Mouse (Mus musculus): ENCODE measurements around the gene Krt27.

GRCm38 (mm10) chr11:99396661-99397060 is 45.8 kb upstream of the Krt27 start:
- TF ChIP-seq TAL1 (IDR thresholded peaks at IDR 0.05; ENCODE audit: low read length): no peak
- no peak for TF ChIP-seq GATA1 (IDR thresholded peaks at IDR 0.05; ENCODE audit: low read length)
